Mouse (Mus musculus) heart, adult 2 months (tissue): ENCODE results near the gene Mctp1. TPM values are rescaled to one million over a fixed set of nuclear protein-coding genes. Genes with fewer than 3 reads are reported as not detected.
A peak's percentile ranks its signal among the peaks of the same experiment; 100 is the strongest.
"Not testable (repeated sequence)": the region's sequence is repeated elsewhere in the genome, so short reads cannot be mapped to it uniquely, and the experiment has no call there.

Experiments used
- DNase-seq, 2 experiments: peaks; one replicate each; pipeline ENCODE4 v3.0.0; 2021
- H3K27ac ChIP-seq: fragments of 200-600 bp; 2 replicates; pipeline ENCODE4 v1.8.1; 2022
- H3K27me3 ChIP-seq: fragments of 200-500 bp; 2 replicates; pipeline ENCODE4 v1.6.1; 2012; ENCODE audit warnings: mild to moderate bottlenecking, low read length, inconsistent platforms, mixed read lengths; ENCODE audit not compliant: control insufficient read depth, insufficient read depth
- H3K36me3 ChIP-seq: fragments of 200-500 bp; 2 replicates; pipeline ENCODE4 v1.6.1; 2012; ENCODE audit warnings: low read length, inconsistent platforms; ENCODE audit not compliant: control insufficient read depth, insufficient read depth
- H3K4me1 ChIP-seq: fragments of 200-500 bp; 2 replicates; pipeline ENCODE4 v1.6.1; 2011; ENCODE audit warnings: low read length; ENCODE audit not compliant: control insufficient read depth, insufficient read depth
- H3K4me3 ChIP-seq: fragments of 200-600 bp; 2 replicates; pipeline ENCODE4 v1.8.1; 2022
- H3K79me2 ChIP-seq: fragments of 200-500 bp; replicated peaks from 2 replicates; pipeline ENCODE4 v1.6.1; 2012; ENCODE audit warnings: mild to moderate bottlenecking, inconsistent platforms, low read length, moderate library complexity, mixed read lengths; ENCODE audit not compliant: control insufficient read depth, insufficient read depth
- H3K9ac ChIP-seq: fragments of 200-500 bp; 2 replicates; pipeline ENCODE4 v1.6.1; 2012; ENCODE audit warnings: low read depth, mild to moderate bottlenecking, control low read depth, inconsistent platforms, low read length, mixed read lengths
- CTCF ChIP-seq: fragments of 200-600 bp; IDR thresholded peaks from 2 replicates; pipeline ENCODE4 v1.8.1; 2022; ENCODE audit warnings: antibody characterized with exemption, mild to moderate bottlenecking, moderate library complexity
- EP300 ChIP-seq: fragments of 200-500 bp; IDR thresholded peaks from 2 replicates; pipeline ENCODE4 v1.6.1; 2011; ENCODE audit warnings: low read depth, low read length, control low read depth; ENCODE audit not compliant: insufficient read depth
- POLR2A ChIP-seq: fragments of 200-500 bp; IDR thresholded peaks from 2 replicates; pipeline ENCODE4 v1.6.1; 2011; ENCODE audit warnings: mild to moderate bottlenecking, low read depth, low read length, control low read depth; ENCODE audit not compliant: insufficient read depth
- WGBS: fragments of 180-500 bp; shearing (Covaris S2); methylation state at CpG from one replicate; pipeline ENCODE4 v1.1.7; 2018; 5-methylcytosine and 5-hydroxymethylcytosine counted together
- intact Hi-C: fragments of 180-260 bp; cut with DNase I; formaldehyde crosslinking; loops from one replicate; pipeline ENCODE4 v1.15.1; 2025
- polyA plus RNA-seq: library from polyadenylated mRNA; depleted of rRNA; stranded (reverse); fragments of >200 nt; gene quantifications from 2 replicates; pipeline ENCODE4 v1.2.3, GENCODE M21; 2012
- total RNA-seq, 2 experiments: library from RNA; stranded (reverse); gene quantifications; 2 replicates each; pipeline ENCODE4 v1.2.3; 2021

Mctp1 gene
- total and polyA plus RNA-seq, 3 experiments: 0.43 to 4.3 (median 2.5) TPM

- intact Hi-C loops: no loop called here
- DNase-seq: no peak
- WGBS: 79% methylated on average over 4 of the region's 4 CpGs
- TF ChIP-seq POLR2A: no peak
- TF ChIP-seq EP300: no peak
- TF ChIP-seq CTCF: no peak
- Histone ChIP-seq H3K27me3 (no peaks in the 10 kb centered on the region), H3K79me2 (no peaks in the 10 kb centered on the region), H3K4me1 (no peaks in the 10 kb centered on the region), H3K9ac (no peak overlapping the region), H3K36me3 (no peaks in the 10 kb centered on the region), H3K4me3 (no peak overlapping the region), H3K27ac (no peak overlapping the region)
These were observed 183.1 kb downstream of the Mctp1 start for GRCm38 (mm10) chr13:76567448-76567847.

GRCm38 (mm10) chr13:76568569-76569211 lies 184.4 kb downstream of the Mctp1 start:
- no peaks in the 10 kb centered on the region for H3K36me3 ChIP-seq
- no peak overlapping the region for H3K27ac ChIP-seq
- H3K27me3 ChIP-seq: no peaks in the 10 kb centered on the region
- no peak overlapping the region for H3K9ac ChIP-seq
- no peak overlapping the region for H3K4me3 ChIP-seq
- intact Hi-C loops: no loop called here
- no peak for DNase-seq
- no peaks in the 10 kb centered on the region for H3K79me2 ChIP-seq
- WGBS: 55% methylated on average over 2 of the region's 2 CpGs
- TF ChIP-seq EP300 (no peak), CTCF (no peak), POLR2A (no peak)
- H3K4me1 ChIP-seq: no peaks in the 10 kb centered on the region

- Histone ChIP-seq H3K4me1 (no peaks in the 10 kb centered on the region), H3K27me3 (no peaks in the 10 kb centered on the region), H3K79me2 (no peaks in the 10 kb centered on the region), H3K4me3 (no peak overlapping the region), H3K27ac (no peak overlapping the region), H3K36me3 (no peaks in the 10 kb centered on the region), H3K9ac (no peak overlapping the region)
- intact Hi-C loops: no loop called here
- peak; percentile 26 to 39 for DNase-seq
- TF ChIP-seq CTCF (peak; percentile 18; the same call in 1 of the 2 replicates), EP300 (no peak), POLR2A (peak; percentile 43; the same call in 1 of the 2 replicates)
- WGBS: 21% methylated on average over 5 of the region's 5 CpGs
These were observed 195.1 kb downstream of the Mctp1 start for GRCm38 (mm10) chr13:76579414-76579813.

- intact Hi-C loops: no loop called here
- Histone ChIP-seq H3K79me2 (no peaks in the 10 kb centered on the region), H3K4me1 (no peaks in the 10 kb centered on the region), H3K27me3 (no peaks in the 10 kb centered on the region), H3K36me3 (no peaks in the 10 kb centered on the region), H3K4me3 (no peak overlapping the region), H3K27ac (no peak overlapping the region), H3K9ac (no peak overlapping the region)
- TF ChIP-seq EP300 (no peak), CTCF (no peak), POLR2A (no peak)
- 29% methylated on average over 3 of the region's 3 CpGs for WGBS
- no peak for DNase-seq
These were observed 201.1 kb downstream of the Mctp1 start for GRCm38 (mm10) chr13:76585447-76585846.

GRCm38 (mm10) chr13:76590709-76591108 lies 206.4 kb downstream of the Mctp1 start:
- H3K4me3 ChIP-seq, H3K79me2 ChIP-seq, H3K9ac ChIP-seq, H3K4me1 ChIP-seq, DNase-seq, intact Hi-C loops, H3K36me3 ChIP-seq, H3K27me3 ChIP-seq, H3K27ac ChIP-seq: not testable (repeated sequence)
- whole genome bisulfite sequencing: 83% methylated on average over 11 of the region's 11 CpGs

GRCm38 (mm10) chr13:76591189-76591588 lies 206.9 kb downstream of the Mctp1 start:
- Histone ChIP-seq H3K4me3 (no peak overlapping the region), H3K36me3 (no peaks in the 10 kb centered on the region), H3K79me2 (peaks cover 2% of the 10 kb centered on the region; the same call in 1 of the 2 replicates), H3K27me3 (0 out of 2 replicates have a peak, but pooled peaks cover 2% of the 10 kb centered on the region), H3K9ac (no peak overlapping the region), H3K27ac (no peak overlapping the region), H3K4me1 (no peaks in the 10 kb centered on the region; the same call in 1 of the 2 replicates)
- intact Hi-C loops: no loop called here
- TF ChIP-seq POLR2A: no peak
- TF ChIP-seq EP300: no peak
- TF ChIP-seq CTCF: no peak
- DNase-seq: no peak
